Mouse (Mus musculus) forebrain, embryonic 13.5 days (tissue): ENCODE data around the gene Ciz1. TPM values are rescaled to one million over a fixed set of nuclear protein-coding genes. Genes with fewer than 3 reads are reported as not detected.
"Not testable (repeated sequence)": the region's sequence is repeated elsewhere in the genome, so short reads cannot be mapped to it uniquely, and the experiment has no call there.

ENCODE experiments used
- ATAC-seq: fragments of 200-750 bp; cut with Nextera tagmentation; 2 replicates; pipeline ENCODE4 v1.8.0; 2017
- H3K27ac ChIP-seq: fragments of 300-500 bp; sonication (generic); 2 replicates; pipeline ENCODE4 v1.5.1; 2015; ENCODE audit warnings: inconsistent platforms, mild to moderate bottlenecking, moderate library complexity
- H3K27me3 ChIP-seq: fragments of 300-500 bp; sonication (generic); 2 replicates; pipeline ENCODE4 v1.6.1; 2015; ENCODE audit warnings: mild to moderate bottlenecking, inconsistent platforms
- H3K36me3 ChIP-seq: fragments of 300-500 bp; sonication (generic); 2 replicates; pipeline ENCODE4 v1.6.1; 2015; ENCODE audit warnings: mild to moderate bottlenecking, inconsistent platforms; ENCODE audit not compliant: poor library complexity, severe bottlenecking
- H3K4me1 ChIP-seq: fragments of 300-500 bp; sonication (generic); 2 replicates; pipeline ENCODE4 v1.6.1; 2015; ENCODE audit warnings: inconsistent platforms
- H3K4me2 ChIP-seq: fragments of 300-500 bp; sonication (generic); 2 replicates; pipeline ENCODE4 v1.6.1; 2015; ENCODE audit warnings: inconsistent platforms, mild to moderate bottlenecking, moderate library complexity
- H3K4me3 ChIP-seq: fragments of 300-500 bp; sonication (generic); 2 replicates; pipeline ENCODE4 v1.5.1; 2015; ENCODE audit warnings: mild to moderate bottlenecking, inconsistent platforms
- H3K9ac ChIP-seq: fragments of 300-500 bp; sonication (generic); 2 replicates; pipeline ENCODE4 v1.6.1; 2015; ENCODE audit warnings: mild to moderate bottlenecking, inconsistent platforms
- H3K9me3 ChIP-seq: fragments of 300-500 bp; sonication (generic); replicated peaks from 2 replicates; pipeline ENCODE4 v1.6.1; 2016; ENCODE audit warnings: inconsistent platforms
- WGBS: fragments of 180-500 bp; shearing (Covaris S2); methylation state at CpG from one replicate; pipeline ENCODE4 v1.1.7; 2015; 5-methylcytosine and 5-hydroxymethylcytosine counted together
- polyA plus RNA-seq: library from polyadenylated mRNA; unstranded; fragments of >200 nt; fragmentation: Nextera tagmentation; extraction: Ambion mirVana; gene quantifications from 2 replicates; pipeline ENCODE4 v1.2.1, GENCODE M21; 2015

The Ciz1 gene
- polyA plus RNA-seq, 1 experiment from 2014 or later, result 52.4 TPM

DNA sequence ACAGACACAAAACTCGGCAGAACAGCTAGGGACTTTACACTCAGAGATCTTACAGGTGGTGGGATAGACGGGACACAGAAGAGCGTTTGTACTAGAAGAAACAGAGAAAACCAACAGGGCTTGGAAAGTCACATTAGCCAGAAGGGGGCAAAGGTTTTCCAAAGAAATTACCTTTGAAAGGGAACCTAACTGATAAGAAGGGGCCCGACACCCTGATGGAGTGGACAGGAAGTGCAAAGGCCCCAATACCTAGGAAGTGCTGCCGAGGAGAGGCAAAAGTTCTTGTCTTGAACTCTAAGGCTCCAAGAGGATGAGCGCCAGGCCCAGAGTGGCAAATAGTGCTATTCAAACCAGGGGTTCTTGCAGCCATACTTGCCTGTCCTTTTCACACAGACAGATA lies 1.7 kb downstream of the Ciz1 start:
- no peak overlapping the region for H3K4me3 ChIP-seq
- no peak for ATAC-seq
- H3K9ac ChIP-seq, result no peak overlapping the region
- WGBS, result 80% methylated on average over 6 of the region's 6 CpGs
- no peaks in the 10 kb centered on the region for H3K9me3 ChIP-seq
- H3K4me1 ChIP-seq, result peaks cover 27% of the 10 kb centered on the region
- H3K36me3 ChIP-seq, result no peaks in the 10 kb centered on the region
- peaks cover 7% of the 10 kb centered on the region; the same call in 1 of the 2 replicates for H3K27me3 ChIP-seq
- no peak overlapping the region; the same call in 1 of the 2 replicates for H3K4me2 ChIP-seq
- H3K27ac ChIP-seq, result no peak overlapping the region

GRCm38 (mm10) chr2:32354336-32354895 lies 2.3 kb downstream of the Ciz1 start:
- Histone ChIP-seq H3K27ac (no peak overlapping the region), H3K9me3 (no peaks in the 10 kb centered on the region), H3K27me3 (peaks cover 7% of the 10 kb centered on the region; the same call in 1 of the 2 replicates), H3K4me2 (no peak overlapping the region), H3K36me3 (no peaks in the 10 kb centered on the region), H3K9ac (no peak overlapping the region), H3K4me1 (peaks cover 27% of the 10 kb centered on the region), H3K4me3 (no peak overlapping the region)
- 93% methylated on average over 3 of the region's 3 CpGs for WGBS
- ATAC-seq, result no peak

GRCm38 (mm10) chr2:32356216-32356615 lies 4.1 kb downstream of the Ciz1 start:
- Histone ChIP-seq H3K4me1 (peaks cover 25% of the 10 kb centered on the region), H3K4me2 (no peak overlapping the region), H3K9ac (no peak overlapping the region), H3K27me3 (peaks cover 3% of the 10 kb centered on the region; the same call in 1 of the 2 replicates), H3K36me3 (no peaks in the 10 kb centered on the region), H3K9me3 (no peaks in the 10 kb centered on the region), H3K27ac (no peak overlapping the region), H3K4me3 (no peak overlapping the region)
- 84% methylated on average over 10 of the region's 10 CpGs for WGBS
- ATAC-seq, result no peak

DNA sequence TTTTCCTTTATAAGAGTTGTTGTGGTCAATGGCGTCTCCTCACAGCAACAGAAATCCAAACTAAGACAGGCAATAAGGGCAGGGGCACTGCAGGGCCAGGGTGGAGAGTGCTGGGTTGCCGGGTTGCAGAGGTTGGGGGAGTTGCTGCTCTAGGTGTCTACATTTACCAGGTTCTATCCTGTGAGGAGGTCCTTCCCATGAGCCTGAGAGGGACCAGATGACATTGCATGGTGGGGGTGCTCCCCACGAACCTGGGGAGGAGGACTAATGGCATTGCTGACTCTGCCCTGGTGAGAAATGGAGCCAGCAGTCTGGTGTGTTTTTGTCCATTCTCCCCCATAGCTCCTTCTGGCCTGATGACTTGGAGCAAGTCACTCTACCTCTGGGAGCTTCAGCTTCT lies 5.6 kb downstream of the Ciz1 start:
- no peaks in the 10 kb centered on the region for H3K9me3 ChIP-seq
- H3K4me2 ChIP-seq, result no peak overlapping the region
- no peaks in the 10 kb centered on the region for H3K36me3 ChIP-seq
- H3K4me3 ChIP-seq, result no peak overlapping the region
- 81% methylated on average over 3 of the region's 3 CpGs for WGBS
- H3K27me3 ChIP-seq, result peaks cover 9% of the 10 kb centered on the region
- no peak overlapping the region for H3K27ac ChIP-seq
- ATAC-seq, result no peak
- H3K9ac ChIP-seq, result no peak overlapping the region
- peaks cover 18% of the 10 kb centered on the region for H3K4me1 ChIP-seq

DNA sequence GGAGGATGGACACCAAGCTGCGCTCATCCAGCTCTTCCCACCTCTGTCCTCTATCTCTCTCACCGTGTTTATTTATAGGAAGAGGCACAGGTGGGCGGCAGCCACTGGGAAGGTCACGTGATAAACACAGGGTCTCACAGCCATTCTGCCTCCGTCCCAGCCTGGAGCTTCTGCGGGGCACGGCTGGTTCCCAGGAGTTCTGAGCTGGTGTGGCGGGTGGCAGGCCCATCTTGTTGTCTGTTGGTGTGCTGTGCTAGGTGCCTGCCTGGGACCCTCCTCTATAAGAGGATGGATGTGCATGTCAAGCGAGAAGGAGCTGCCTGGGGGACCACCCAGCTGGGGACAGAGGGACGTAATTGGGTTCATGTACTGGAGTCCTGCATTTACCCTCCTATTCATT lies 6.3 kb downstream of the Ciz1 start:
- Histone ChIP-seq H3K36me3 (no peaks in the 10 kb centered on the region), H3K4me3 (no peak overlapping the region), H3K9me3 (no peaks in the 10 kb centered on the region), H3K27me3 (peaks cover 9% of the 10 kb centered on the region), H3K27ac (no peak overlapping the region), H3K4me2 (no peak overlapping the region), H3K4me1 (peaks cover 16% of the 10 kb centered on the region), H3K9ac (0 out of 2 replicates have a peak overlapping the region, but pooled peaks have one; percentile 16)
- 62% methylated on average over 10 of the region's 10 CpGs for WGBS
- ATAC-seq, result no peak

DNA sequence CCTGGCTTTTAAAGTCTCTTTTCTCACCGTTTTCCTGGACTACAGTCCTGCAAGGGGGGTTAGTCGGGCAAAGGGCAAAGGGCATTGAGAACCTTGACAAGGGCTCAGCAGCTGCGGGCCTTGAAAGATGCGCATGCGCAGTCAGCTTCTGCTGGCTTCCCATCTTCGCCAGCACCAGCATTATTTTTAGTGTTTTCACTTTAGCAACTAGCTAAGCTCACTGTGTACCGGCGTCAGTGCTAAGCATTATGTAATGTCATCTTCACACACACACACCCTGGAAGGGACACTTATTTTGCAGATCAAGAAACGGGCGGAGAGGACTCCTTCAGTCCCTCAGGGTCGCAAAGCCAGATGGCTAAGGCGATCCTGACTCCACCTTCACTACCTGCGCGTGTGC lies 8.6 kb downstream of the Ciz1 start:
- peak overlapping the region; percentile 24; the same call in 1 of the 2 replicates for H3K9ac ChIP-seq
- peak overlapping the region; percentile 33 for H3K4me3 ChIP-seq
- no peak overlapping the region for H3K27ac ChIP-seq
- no peak for ATAC-seq
- 5% methylated on average over 14 of the region's 14 CpGs for WGBS
- peak overlapping the region; percentile 62 for H3K4me2 ChIP-seq
- peaks cover 26% of the 10 kb centered on the region for H3K4me1 ChIP-seq
- no peaks in the 10 kb centered on the region for H3K9me3 ChIP-seq
- peaks cover 9% of the 10 kb centered on the region for H3K27me3 ChIP-seq
- peaks cover 14% of the 10 kb centered on the region for H3K36me3 ChIP-seq

GRCm38 (mm10) chr2:32361437-32361836 lies 9.3 kb downstream of the Ciz1 start:
- Histone ChIP-seq H3K27ac (no peak overlapping the region), H3K27me3 (peaks cover 9% of the 10 kb centered on the region), H3K4me3 (peak overlapping the region; percentile 33), H3K36me3 (peaks cover 20% of the 10 kb centered on the region), H3K9me3 (no peaks in the 10 kb centered on the region), H3K4me1 (peaks cover 26% of the 10 kb centered on the region), H3K9ac (peak overlapping the region; percentile 50; the same call in 1 of the 2 replicates), H3K4me2 (peak overlapping the region; percentile 62)
- ATAC-seq, result peak; percentile 39; the same call in 1 of the 2 replicates
- WGBS, result under 1% methylated on average over 24 of the region's 24 CpGs

DNA sequence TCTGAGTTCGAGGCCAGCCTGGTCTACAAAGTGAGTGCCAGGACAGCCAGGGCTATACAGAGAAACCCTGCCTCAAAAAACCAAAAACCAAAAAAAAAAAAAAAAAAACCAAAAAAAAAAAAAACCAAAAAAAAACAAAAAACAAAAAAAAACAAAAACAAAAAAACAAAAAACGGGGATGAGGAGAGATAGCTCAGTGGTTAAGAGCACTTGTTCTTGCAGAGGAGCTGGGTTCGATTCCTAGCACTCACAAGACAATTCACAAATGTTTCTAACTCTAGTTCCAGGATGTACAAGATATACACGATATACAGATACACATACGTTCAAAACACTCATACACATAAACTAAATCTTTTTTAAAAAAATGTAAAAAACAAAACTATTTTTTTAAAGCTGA lies 10.1 kb downstream of the Ciz1 start:
- WGBS, result 55% methylated on average over 5 of the region's 5 CpGs
- not testable (repeated sequence) for ATAC-seq

DNA sequence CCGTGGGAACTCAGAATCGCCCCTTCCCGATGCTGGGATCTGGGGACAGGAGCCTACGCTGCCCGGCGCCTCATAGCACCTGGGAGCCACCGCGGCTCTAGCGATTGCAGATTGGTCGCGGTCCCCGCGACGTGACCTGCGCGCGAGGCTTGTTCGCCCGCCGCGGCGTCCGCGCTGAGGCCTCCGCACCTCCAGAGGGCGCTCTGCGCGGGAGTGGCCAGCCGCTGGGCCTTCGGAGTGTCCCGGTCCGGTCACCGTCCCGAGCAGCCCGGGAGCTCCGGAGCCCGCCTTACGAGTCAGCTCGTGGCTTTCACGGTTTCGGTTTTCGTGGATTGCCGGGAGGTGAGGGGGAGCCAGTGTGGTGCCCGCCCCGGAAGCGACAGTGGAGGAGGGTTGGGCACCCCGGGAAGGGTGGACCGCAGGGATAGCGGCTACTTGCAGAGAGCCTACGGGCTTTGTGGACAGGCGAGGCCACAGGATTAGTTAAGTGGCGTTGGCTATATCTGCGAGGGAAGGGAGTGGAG lies 10.8 kb downstream of the Ciz1 start:
- H3K4me1 ChIP-seq, result peaks cover 26% of the 10 kb centered on the region
- under 1% methylated on average over 53 of the region's 53 CpGs for WGBS

More for the DNA sequence above, 10.1 kb downstream of the Ciz1 start:
- peak overlapping the region; percentile 77 for H3K4me2 ChIP-seq
- peak overlapping the region; percentile 86 for H3K9ac ChIP-seq
- not testable (repeated sequence) for H3K9me3 ChIP-seq, H3K27me3 ChIP-seq, H3K27ac ChIP-seq
- peaks cover 29% of the 10 kb centered on the region for H3K36me3 ChIP-seq
- peaks cover 26% of the 10 kb centered on the region for H3K4me1 ChIP-seq
- H3K4me3 ChIP-seq, result peak overlapping the region; percentile 83

DNA sequence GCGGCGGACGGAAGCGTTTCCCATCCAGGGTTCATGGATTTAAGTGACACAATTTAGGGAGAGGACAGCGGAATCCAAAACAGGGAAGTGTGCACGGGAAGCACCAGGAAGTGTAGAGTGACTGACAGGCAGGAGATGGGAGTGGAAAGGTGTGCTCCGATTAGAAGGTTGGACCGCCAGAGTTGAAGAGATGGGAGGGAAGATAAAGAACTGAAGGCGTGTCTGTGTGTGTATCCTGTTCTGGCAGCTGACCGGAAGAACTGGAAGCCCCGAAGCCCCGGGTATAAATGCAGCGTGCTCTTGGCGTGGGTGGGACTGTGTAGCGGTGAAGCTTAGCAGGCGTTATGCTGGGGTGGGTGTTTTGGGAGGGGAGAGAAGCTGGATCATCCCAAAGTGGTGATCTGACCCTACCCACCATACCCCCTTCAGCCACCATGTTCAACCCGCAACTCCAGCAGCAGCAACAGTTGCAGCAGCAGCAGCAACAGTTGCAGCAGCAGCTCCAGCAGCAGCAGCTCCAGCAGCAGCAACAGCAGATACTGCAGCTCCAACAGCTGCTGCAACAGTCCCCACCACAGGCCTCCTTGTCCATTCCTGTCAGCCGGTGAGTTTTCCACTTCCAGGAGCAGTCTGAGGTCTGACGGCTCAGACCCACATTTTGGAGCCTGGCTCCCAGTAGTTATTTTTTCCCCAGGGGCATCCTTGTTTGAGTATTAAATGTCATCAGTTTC lies 11.4 kb downstream of the Ciz1 start:
- H3K27ac ChIP-seq, result peak overlapping the region; percentile 75
- WGBS, result 11% methylated on average over 19 of the region's 19 CpGs
- H3K4me2 ChIP-seq, result peak overlapping the region; percentile 77
- H3K36me3 ChIP-seq, result peaks cover 41% of the 10 kb centered on the region
- peak overlapping the region; percentile 83 for H3K4me3 ChIP-seq
- peaks cover 9% of the 10 kb centered on the region for H3K27me3 ChIP-seq
- H3K4me1 ChIP-seq, result peaks cover 26% of the 10 kb centered on the region
- H3K9me3 ChIP-seq, result no peaks in the 10 kb centered on the region
- ATAC-seq, result peak; percentile 19; the same call in 1 of the 2 replicates
- peak overlapping the region; percentile 86 for H3K9ac ChIP-seq

More for the DNA sequence above, 10.8 kb downstream of the Ciz1 start:
- Histone ChIP-seq H3K36me3 (peaks cover 35% of the 10 kb centered on the region), H3K4me3 (peak overlapping the region; percentile 83), H3K9me3 (no peaks in the 10 kb centered on the region), H3K9ac (peak overlapping the region; percentile 86), H3K27ac (peak overlapping the region; percentile 75), H3K4me2 (peak overlapping the region; percentile 77), H3K27me3 (peaks cover 9% of the 10 kb centered on the region)
- peak; percentile 81 for ATAC-seq

GRCm38 (mm10) chr2:32364121-32364520 lies 12.0 kb downstream of the Ciz1 start:
- Histone ChIP-seq H3K4me2 (peak overlapping the region; percentile 77), H3K9ac (peak overlapping the region; percentile 86), H3K36me3 (peaks cover 46% of the 10 kb centered on the region), H3K4me1 (peaks cover 26% of the 10 kb centered on the region), H3K9me3 (no peaks in the 10 kb centered on the region), H3K27ac (no peak overlapping the region), H3K27me3 (peaks cover 9% of the 10 kb centered on the region), H3K4me3 (peak overlapping the region; percentile 83)
- WGBS, result 86% methylated on average over 8 of the region's 8 CpGs
- ATAC-seq, result no peak

GRCm38 (mm10) chr2:32367315-32367714 lies 15.2 kb downstream of the Ciz1 start:
- Histone ChIP-seq H3K4me1 (peaks cover 14% of the 10 kb centered on the region), H3K27me3 (no peaks in the 10 kb centered on the region), H3K36me3 (peaks cover 78% of the 10 kb centered on the region), H3K27ac (no peak overlapping the region), H3K9me3 (no peaks in the 10 kb centered on the region), H3K4me3 (no peak overlapping the region), H3K9ac (no peak overlapping the region), H3K4me2 (no peak overlapping the region)
- no peak for ATAC-seq
- 95% methylated on average over 5 of the region's 5 CpGs for whole genome bisulfite sequencing
